Mouse (Mus musculus): ENCODE data around the gene Hopx.

Hopx gene

DNA sequence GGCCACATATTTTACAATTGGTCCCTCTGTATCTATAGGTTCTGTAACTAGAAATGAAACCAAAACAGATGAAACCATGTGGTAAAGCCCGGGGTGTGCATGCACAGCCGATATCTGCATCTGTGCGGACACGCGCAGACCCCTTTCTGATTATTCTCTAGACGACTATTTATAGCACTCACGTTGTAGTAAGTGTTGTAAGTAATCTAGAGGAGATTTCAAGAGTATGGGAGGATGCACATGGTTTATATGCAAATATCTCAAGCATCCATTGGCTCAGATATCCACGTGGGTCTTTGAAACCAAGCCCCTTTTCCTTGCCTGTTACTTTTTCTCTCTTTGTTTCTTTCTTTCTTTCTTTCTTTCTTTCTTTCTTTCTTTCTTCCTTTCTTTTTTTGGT is 41.1 kb downstream of the Hopx start:
- TF ChIP-seq GATA4 (IDR thresholded peaks at IDR 0.05; ENCODE audit: insufficient replicate concordance, low read length): no peak

DNA sequence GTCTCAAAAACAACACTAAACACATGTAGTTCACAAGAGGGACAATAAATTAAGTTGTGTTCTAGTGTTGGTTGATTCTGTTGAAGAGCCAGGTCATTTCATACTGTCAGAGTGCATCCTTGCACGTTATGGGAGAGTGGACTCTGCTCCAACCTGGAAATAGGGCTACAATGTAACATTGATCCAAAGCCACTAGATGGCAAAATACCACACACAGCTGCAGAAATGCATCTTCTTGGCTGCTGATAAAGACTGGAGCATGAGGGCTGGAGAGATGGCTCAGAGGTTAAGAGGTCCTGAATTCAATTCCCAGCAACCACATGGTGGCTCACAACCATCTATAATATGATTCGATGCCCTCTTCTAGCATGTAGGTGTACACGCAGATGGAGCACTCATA is 43.3 kb downstream of the Hopx start:
- TF ChIP-seq GATA4 (IDR thresholded peaks at IDR 0.05; ENCODE audit: insufficient replicate concordance, low read length): no peak

DNA sequence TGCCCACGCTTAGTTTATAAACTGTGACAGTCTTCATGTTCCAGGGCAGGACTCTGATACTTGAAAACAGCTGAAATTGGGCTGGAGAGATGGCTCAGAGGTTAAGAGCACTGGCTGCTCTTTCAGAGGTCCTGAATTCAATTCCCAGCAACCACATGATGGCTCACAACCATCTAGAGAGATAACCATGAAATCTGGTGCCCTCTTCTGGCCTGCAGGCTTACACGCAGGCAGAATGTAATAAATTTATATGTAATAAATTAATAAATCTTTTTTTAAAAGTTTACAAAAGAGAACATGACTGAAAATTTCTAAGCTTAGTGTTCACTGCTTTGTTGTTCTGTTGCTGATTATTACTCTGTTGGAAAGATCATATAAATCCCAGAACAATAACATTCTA is 43.9 kb downstream of the Hopx start:
- no peak for TF ChIP-seq GATA4 (IDR thresholded peaks at IDR 0.05; ENCODE audit: insufficient replicate concordance, low read length)

DNA sequence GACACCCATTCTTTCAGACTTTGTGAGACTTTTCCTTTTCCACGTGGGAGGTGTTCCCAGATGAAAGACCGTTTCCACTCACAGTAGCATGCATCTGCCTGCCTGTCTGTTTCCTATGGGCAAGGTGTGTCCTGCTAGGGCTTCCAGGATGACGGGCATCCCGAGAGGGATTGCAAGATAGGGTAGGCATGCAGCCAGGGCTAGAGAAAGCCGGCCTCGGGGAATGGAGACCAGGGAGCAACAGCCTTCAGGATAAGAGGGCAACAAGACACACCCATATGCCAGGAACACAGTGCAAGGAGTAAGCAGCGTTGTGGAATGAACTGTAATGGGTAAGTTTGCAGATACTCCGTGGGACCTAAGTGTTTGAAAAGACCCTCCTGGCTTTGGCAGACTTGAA is 47.6 kb downstream of the Hopx start:
- TF ChIP-seq GATA4 (IDR thresholded peaks at IDR 0.05; ENCODE audit: insufficient replicate concordance, low read length): no peak

DNA sequence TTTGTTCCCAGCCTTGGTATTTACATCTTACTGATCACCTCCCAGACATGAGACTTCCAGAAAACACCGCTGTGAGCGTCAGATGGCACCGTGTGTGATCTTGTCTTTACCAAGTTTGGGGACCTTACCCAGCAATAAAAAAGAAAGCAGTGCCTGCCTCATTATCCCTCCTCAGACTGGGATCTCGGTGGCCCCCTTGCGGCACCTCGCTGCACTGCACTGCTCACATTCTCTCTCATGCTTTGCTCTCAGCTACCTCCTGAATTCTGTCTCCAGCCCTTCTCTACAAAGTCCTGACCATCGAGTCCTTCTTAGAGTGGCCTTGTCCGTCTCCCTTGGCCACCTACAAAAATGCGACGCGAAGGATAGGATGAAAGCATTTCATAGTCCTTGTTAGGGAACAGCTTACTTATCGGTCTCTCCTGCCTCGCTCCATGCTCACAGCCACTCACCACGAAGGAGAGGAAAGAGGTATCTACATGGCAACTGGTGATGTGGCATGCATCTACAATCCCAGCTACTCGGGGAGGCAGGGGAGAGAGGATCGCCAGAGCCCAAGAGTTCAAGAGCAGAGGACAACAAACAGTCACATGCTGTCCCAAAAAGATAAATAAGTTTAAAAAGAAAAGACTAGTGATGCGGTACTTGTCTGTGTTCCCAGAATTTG is 53.4 kb downstream of the Hopx start:
- no peak for TF ChIP-seq GATA4 (IDR thresholded peaks at IDR 0.05; ENCODE audit: insufficient replicate concordance, low read length)

DNA sequence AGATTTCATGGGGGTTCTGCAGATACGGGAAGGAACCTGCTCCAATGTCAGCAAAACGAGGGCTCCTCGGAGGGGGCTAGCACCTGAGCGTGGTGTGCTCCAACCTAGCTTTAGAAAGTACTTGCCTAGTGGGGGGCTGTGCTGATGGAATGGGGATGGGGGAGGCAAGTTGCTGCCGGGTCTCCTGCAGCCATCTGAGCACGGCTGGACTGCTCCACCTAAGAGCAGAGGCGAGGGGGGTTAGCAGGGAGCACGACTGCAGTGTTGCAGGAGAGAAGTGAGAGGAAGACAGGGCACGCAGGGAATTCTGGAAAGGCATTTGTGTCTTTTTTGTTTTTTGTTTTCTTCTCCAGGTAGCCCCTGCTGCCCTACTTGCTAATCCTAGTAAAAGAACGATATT is 54.6 kb downstream of the Hopx start:
- TF ChIP-seq GATA4 (IDR thresholded peaks at IDR 0.05; ENCODE audit: insufficient replicate concordance, low read length): no peak

DNA sequence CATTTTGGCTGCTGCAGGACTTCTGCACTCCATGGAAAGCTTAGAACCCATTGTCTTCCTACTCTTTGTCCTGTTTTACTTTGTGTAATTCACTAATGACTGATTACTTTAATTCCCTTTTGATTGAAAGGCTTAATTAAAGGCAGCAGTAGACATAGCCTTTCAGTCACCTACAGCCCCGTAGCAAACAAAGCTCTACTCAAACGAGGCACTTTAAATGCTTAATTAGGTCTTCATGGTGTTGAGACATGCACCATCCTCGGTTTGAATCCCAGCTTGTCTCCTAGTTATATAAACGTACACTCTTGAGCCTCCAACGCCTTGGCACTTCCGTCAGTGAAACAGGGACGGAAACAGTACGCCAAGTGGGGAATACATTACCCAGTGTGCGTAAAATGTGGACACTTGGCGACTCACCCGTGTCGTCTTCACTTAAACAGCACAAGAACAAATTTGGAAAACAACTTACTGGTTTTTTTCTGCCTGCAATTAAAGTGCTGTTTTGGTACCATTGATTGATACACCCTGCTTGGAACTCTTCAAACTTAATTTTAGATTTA is 58.0 kb downstream of the Hopx start:
- TF ChIP-seq GATA4 (IDR thresholded peaks at IDR 0.05; ENCODE audit: insufficient replicate concordance, low read length): no peak

DNA sequence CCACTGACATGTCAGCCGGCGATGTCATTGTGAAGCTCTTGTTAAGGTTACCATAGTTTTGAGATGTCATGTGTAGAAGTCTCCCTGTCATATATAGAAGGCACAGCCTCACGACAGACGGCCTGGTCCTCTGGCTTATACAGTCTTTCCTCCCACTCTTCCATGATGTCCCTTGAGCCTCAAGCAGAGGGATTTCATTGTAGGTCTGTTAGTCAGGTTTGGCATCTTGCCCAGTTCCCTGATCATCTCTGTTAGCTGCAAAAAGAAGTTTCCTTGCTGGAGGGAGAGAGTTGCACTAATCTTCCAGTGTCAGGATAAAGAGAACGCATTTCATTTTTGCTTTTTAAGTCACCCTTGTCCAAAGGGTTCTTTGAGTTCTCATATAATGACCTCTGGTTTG is 62.3 kb downstream of the Hopx start:
- TF ChIP-seq GATA4 (IDR thresholded peaks at IDR 0.05; ENCODE audit: insufficient replicate concordance, low read length): no peak

DNA sequence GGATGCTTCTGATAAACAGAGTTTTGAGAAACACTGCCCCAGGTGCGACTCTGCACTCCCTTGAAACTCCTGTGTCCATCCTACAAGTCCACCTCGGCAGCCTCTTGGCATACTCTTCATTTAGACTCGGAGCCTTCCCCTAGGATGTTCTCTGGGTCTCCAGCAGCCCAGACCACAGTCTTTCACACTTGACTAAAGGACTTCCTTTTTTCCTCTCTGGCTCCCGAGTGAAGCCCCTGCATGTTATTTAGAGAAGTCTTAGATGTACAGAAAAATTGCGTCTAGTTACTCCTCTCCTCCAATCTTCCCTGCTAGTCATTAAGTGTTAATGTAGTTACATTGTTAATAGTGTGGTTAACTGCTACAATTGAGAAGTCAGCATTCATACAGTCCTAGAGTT is 70.6 kb downstream of the Hopx start:
- no peak for TF ChIP-seq GATA4 (IDR thresholded peaks at IDR 0.05; ENCODE audit: insufficient replicate concordance, low read length)

DNA sequence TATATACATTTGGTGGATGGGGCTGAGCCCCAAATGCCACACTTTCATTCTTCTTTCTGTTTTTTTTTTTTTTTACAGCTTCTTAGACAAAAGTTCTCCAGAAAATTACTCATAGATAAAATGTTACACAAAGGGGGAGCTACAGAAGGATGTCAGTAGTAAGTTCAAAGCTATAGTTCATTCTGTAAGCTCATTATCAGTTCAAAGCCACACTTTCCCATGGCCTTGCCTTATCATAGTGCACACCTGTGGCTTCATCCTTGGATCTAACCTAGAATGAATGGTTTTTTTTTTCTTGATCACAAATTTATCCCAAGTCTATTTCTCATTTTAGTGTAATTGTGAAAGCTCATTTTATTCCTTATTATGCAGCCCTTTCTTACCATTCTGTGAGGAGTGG is 75.5 kb downstream of the Hopx start:
- no peak for TF ChIP-seq GATA4 (IDR thresholded peaks at IDR 0.05; ENCODE audit: insufficient replicate concordance, low read length)

DNA sequence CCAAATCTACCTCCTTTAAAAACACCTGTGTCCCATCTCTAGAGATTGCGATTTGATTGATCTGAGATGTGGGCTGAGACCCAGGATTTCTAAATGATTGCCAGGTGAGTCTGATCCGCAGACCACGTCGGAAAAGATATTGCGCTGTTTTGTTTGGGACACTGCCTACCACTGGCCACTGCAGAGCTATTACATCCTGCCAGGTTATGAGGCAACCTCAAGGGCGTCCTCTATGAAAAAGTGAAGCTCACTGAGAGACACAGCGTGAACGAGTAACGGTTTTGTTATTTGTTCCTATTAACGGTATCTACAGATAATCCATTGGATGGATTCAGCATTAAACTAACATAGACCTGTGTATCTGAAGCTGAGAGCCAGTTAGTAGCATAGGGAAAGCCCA is 76.5 kb downstream of the Hopx start:
- no peak for TF ChIP-seq GATA4 (IDR thresholded peaks at IDR 0.05; ENCODE audit: insufficient replicate concordance, low read length)
